Mouse (Mus musculus): ENCODE data around the gene Rubcnl. TPM values are rescaled to one million over a fixed set of nuclear protein-coding genes. Genes with fewer than 3 reads are reported as not detected.

The Rubcnl gene
- polyA plus RNA-seq, 1 experiment from 2014 or later = 0.69 TPM

GRCm38 (mm10) chr14:75060562-75060961, 44.7 kb downstream of the Rubcnl start:
- Histone ChIP-seq H3K9me3 (ENCODE audit: low read length) (no peaks in the 10 kb centered on the region), H3K4me1 (ENCODE audit: insufficient read depth) (peaks cover 19% of the 10 kb centered on the region), H3K27ac (ENCODE audit: low read depth) (no peak overlapping the region), H3K36me3 (replicated peaks; ENCODE audit: insufficient read depth, low read length) (no peaks in the 10 kb centered on the region), H3K4me2 (ENCODE audit: low read depth, low read length) (no peak overlapping the region), H3K9ac (replicated peaks) (no peak overlapping the region), H3K27me3 (ENCODE audit: insufficient read depth, low read length) (no peaks in the 10 kb centered on the region), H3K4me3 (ENCODE audit: low read depth, low read length) (no peak overlapping the region)
- WGBS (ENCODE audit: insufficient replicate concordance) = 28% methylated on average over 8 of the region's 8 CpGs
- peak; percentile 49 for ATAC-seq
- TF ChIP-seq CTCF (IDR thresholded peaks at IDR 0.05; ENCODE audit: low read depth) = peak; percentile 95
- TF ChIP-seq EP300 (IDR thresholded peaks at IDR 0.05; ENCODE audit: low read depth) = no peak
- DNase-seq = peak; percentile 30

GRCm38 (mm10) chr14:75063936-75064335, 48.1 kb downstream of the Rubcnl start:
- WGBS (ENCODE audit: insufficient replicate concordance) = 92% methylated on average over 8 of the region's 8 CpGs
- Histone ChIP-seq H3K27ac (ENCODE audit: low read depth) (no peak overlapping the region), H3K9ac (replicated peaks) (no peak overlapping the region), H3K9me3 (ENCODE audit: low read length) (no peaks in the 10 kb centered on the region), H3K4me1 (ENCODE audit: insufficient read depth) (0 out of 2 replicates have a peak, but pooled peaks cover 5% of the 10 kb centered on the region), H3K4me3 (ENCODE audit: low read depth, low read length) (no peak overlapping the region), H3K27me3 (ENCODE audit: insufficient read depth, low read length) (no peaks in the 10 kb centered on the region), H3K36me3 (replicated peaks; ENCODE audit: insufficient read depth, low read length) (no peaks in the 10 kb centered on the region), H3K4me2 (ENCODE audit: low read depth, low read length) (no peak overlapping the region)
- DNase-seq (no peak), ATAC-seq (no peak)
- TF ChIP-seq CTCF (IDR thresholded peaks at IDR 0.05; ENCODE audit: low read depth) (no peak), EP300 (IDR thresholded peaks at IDR 0.05; ENCODE audit: low read depth) (no peak)

GRCm38 (mm10) chr14:75064520-75064919, 48.7 kb downstream of the Rubcnl start:
- Histone ChIP-seq H3K9ac (replicated peaks) (no peak overlapping the region), H3K4me1 (ENCODE audit: insufficient read depth) (0 out of 2 replicates have a peak, but pooled peaks cover 8% of the 10 kb centered on the region), H3K27me3 (ENCODE audit: insufficient read depth, low read length) (no peaks in the 10 kb centered on the region), H3K4me2 (ENCODE audit: low read depth, low read length) (no peak overlapping the region), H3K27ac (ENCODE audit: low read depth) (no peak overlapping the region), H3K36me3 (replicated peaks; ENCODE audit: insufficient read depth, low read length) (no peaks in the 10 kb centered on the region), H3K4me3 (ENCODE audit: low read depth, low read length) (no peak overlapping the region), H3K9me3 (ENCODE audit: low read length) (no peaks in the 10 kb centered on the region)
- TF ChIP-seq CTCF (IDR thresholded peaks at IDR 0.05; ENCODE audit: low read depth) = no peak
- no peak for TF ChIP-seq EP300 (IDR thresholded peaks at IDR 0.05; ENCODE audit: low read depth)
- 73% methylated on average over 7 of the region's 7 CpGs for WGBS (ENCODE audit: insufficient replicate concordance)
- DNase-seq (peak; percentile 72), ATAC-seq (peak; percentile 46)

GRCm38 (mm10) chr14:75065211-75065610, 49.4 kb downstream of the Rubcnl start:
- Histone ChIP-seq H3K4me1 (ENCODE audit: insufficient read depth) (0 out of 2 replicates have a peak, but pooled peaks cover 8% of the 10 kb centered on the region), H3K27me3 (ENCODE audit: insufficient read depth, low read length) (no peaks in the 10 kb centered on the region), H3K9ac (replicated peaks) (no peak overlapping the region), H3K4me2 (ENCODE audit: low read depth, low read length) (peak overlapping the region; percentile 4; the same call in 1 of the 2 replicates), H3K36me3 (replicated peaks; ENCODE audit: insufficient read depth, low read length) (no peaks in the 10 kb centered on the region), H3K4me3 (ENCODE audit: low read depth, low read length) (no peak overlapping the region), H3K9me3 (ENCODE audit: low read length) (no peaks in the 10 kb centered on the region), H3K27ac (ENCODE audit: low read depth) (peak overlapping the region; percentile 55; the same call in 1 of the 2 replicates)
- TF ChIP-seq EP300 (IDR thresholded peaks at IDR 0.05; ENCODE audit: low read depth) = no peak
- no peak for TF ChIP-seq CTCF (IDR thresholded peaks at IDR 0.05; ENCODE audit: low read depth)
- ATAC-seq (no peak), DNase-seq (no peak)
- 84% methylated on average over 5 of the region's 5 CpGs for WGBS (ENCODE audit: insufficient replicate concordance)

- ATAC-seq (0 out of 2 replicates have a peak, but pooled peaks have one; percentile 22), DNase-seq (peak; percentile 26)
- Histone ChIP-seq H3K4me3 (ENCODE audit: low read depth, low read length) (peak overlapping the region; percentile 16), H3K27ac (ENCODE audit: low read depth) (peak overlapping the region; percentile 71), H3K27me3 (ENCODE audit: insufficient read depth, low read length) (no peaks in the 10 kb centered on the region), H3K4me2 (ENCODE audit: low read depth, low read length) (peak overlapping the region; percentile 57), H3K36me3 (replicated peaks; ENCODE audit: insufficient read depth, low read length) (no peaks in the 10 kb centered on the region), H3K4me1 (ENCODE audit: insufficient read depth) (0 out of 2 replicates have a peak, but pooled peaks cover 2% of the 10 kb centered on the region), H3K9me3 (ENCODE audit: low read length) (no peaks in the 10 kb centered on the region), H3K9ac (replicated peaks) (no peak overlapping the region)
- peak; percentile 22; the same call in 1 of the 2 replicates for TF ChIP-seq CTCF (IDR thresholded peaks at IDR 0.05; ENCODE audit: low read depth)
- TF ChIP-seq EP300 (IDR thresholded peaks at IDR 0.05; ENCODE audit: low read depth) = no peak
- WGBS (ENCODE audit: insufficient replicate concordance) = 34% methylated on average over 19 of the region's 19 CpGs
Measured at GRCm38 (mm10) chr14:75068430-75069112, 52.7 kb downstream of the Rubcnl start.

GRCm38 (mm10) chr14:75069356-75069979, 53.6 kb downstream of the Rubcnl start:
- peak overlapping the region; percentile 57 for H3K4me2 ChIP-seq (ENCODE audit: low read depth, low read length)
- no peaks in the 10 kb centered on the region for H3K36me3 ChIP-seq (replicated peaks; ENCODE audit: insufficient read depth, low read length)
- DNase-seq = peak; percentile 46
- ATAC-seq = peak; percentile 62
- WGBS (ENCODE audit: insufficient replicate concordance) = 25% methylated on average over 7 of the region's 7 CpGs
- peak overlapping the region; percentile 71 for H3K27ac ChIP-seq (ENCODE audit: low read depth)
- 0 out of 2 replicates have a peak overlapping the region, but pooled peaks have one; percentile 16 for H3K4me3 ChIP-seq (ENCODE audit: low read depth, low read length)
- H3K27me3 ChIP-seq (ENCODE audit: insufficient read depth, low read length) = no peaks in the 10 kb centered on the region
- no peak overlapping the region for H3K9ac ChIP-seq (replicated peaks)
- TF ChIP-seq CTCF (IDR thresholded peaks at IDR 0.05; ENCODE audit: low read depth) = no peak
- 0 out of 2 replicates have a peak, but pooled peaks have one; percentile 4 for TF ChIP-seq EP300 (IDR thresholded peaks at IDR 0.05; ENCODE audit: low read depth)
- H3K9me3 ChIP-seq (ENCODE audit: low read length) = no peaks in the 10 kb centered on the region
- H3K4me1 ChIP-seq (ENCODE audit: insufficient read depth) = 0 out of 2 replicates have a peak, but pooled peaks cover 2% of the 10 kb centered on the region
